Comparison of ENCODE assay signal across 14 mouse cellular contexts in genomic region chr6:41046553-41046952, GRCm38 (mm10). TPM values are rescaled to one million over a fixed set of nuclear protein-coding genes. Genes with fewer than 3 reads are reported as not detected.
DNase-seq lines count a peak whose midpoint lies in the region; TF ChIP-seq lines count a peak whose summit lies in the region.
"Had no signal": no experiment of that assay in that cellular context is flagged by ENCODE, and none has a peak within 500 bp of the region (broad histone marks: within the 10 kb centered on the region; RNA-seq: fewer than 3 reads in every experiment).

No protein-coding gene starts in this region.

- no peak for DNase-seq in gastrocnemius, adult 2 months
- no peak for DNase-seq in gastrocnemius, adult 8-10 months (ENCODE audit: low spot score in 2 of 2)
- DNase-seq in thymus, postnatal 0 days (ENCODE audit: low spot score), result peak; percentile 80
- no peak for DNase-seq in thymus, postnatal 4 days
- DNase-seq in induced T-regulatory cell, adult 2 months (ENCODE audit: low read depth), result peak; percentile 82
- DNase-seq in thymus, postnatal 36 days, result peak; percentile 19 to 21
- no peak for DNase-seq in layer of hippocampus, adult 18-20 months (ENCODE audit: low spot score in 2 of 2)
- DNase-seq in ovary, postnatal 36 days (ENCODE audit: low spot score), result no peak
- DNase-seq: gastrocnemius, postnatal 25 days; lung, postnatal 14 days had no signal

- peak; percentile 32 for TF ChIP-seq CTCF in gastrocnemius, adult 2 months (IDR thresholded peaks at IDR 0.05)

- no peak overlapping the region for H3K4me3 ChIP-seq in gastrocnemius, adult 2 months

- intact Hi-C loops in gastrocnemius, adult 2 months (cut with DNase I), result no loop called here

- H3K27ac ChIP-seq in gastrocnemius, adult 2 months, result no peak overlapping the region

RNA-seq across cellular contexts. Expression of gene 2210010C04Rik, which starts 11.2 kb away (rescaled TPM):
- total RNA-seq in gastrocnemius, adult 2 months (2021), result not detected
- not detected for total RNA-seq in gastrocnemius, adult 8-10 months (2022)
- 0.17 and 0.20 TPM in 2 replicates for polyA plus RNA-seq in thymus, postnatal 0 days (2015; fragmentation: Nextera tagmentation; extraction: Ambion mirVana)
- not detected for total RNA-seq in layer of hippocampus, adult 18-20 months (2021)
- total RNA-seq: gastrocnemius, postnatal 25 days; layer of hippocampus, adult 8-10 months had no signal
- polyA plus RNA-seq: heart, embryonic 16.5 days; limb, embryonic 11.5 days; stomach, embryonic 14.5 days had no signal

RNA-seq across cellular contexts. Expression of gene Gm2663, which starts 47.3 kb away (rescaled TPM):
- not detected for total RNA-seq in gastrocnemius, adult 2 months (2021)
- total RNA-seq in gastrocnemius, adult 8-10 months (2022), result not detected
- polyA plus RNA-seq in thymus, postnatal 0 days (2015; fragmentation: Nextera tagmentation; extraction: Ambion mirVana), result 0.70 TPM in 1 of 2 replicates, not detected in the other
- total RNA-seq in layer of hippocampus, adult 18-20 months (2021), result not detected
- total RNA-seq: gastrocnemius, postnatal 25 days; layer of hippocampus, adult 8-10 months had no signal
- polyA plus RNA-seq: heart, embryonic 16.5 days; limb, embryonic 11.5 days; stomach, embryonic 14.5 days had no signal

Comparison
In these comparisons a context has a peak if more than half of its experiments do, and no peak if none do; other contexts are left out.
1. DNase-seq: peak in thymus, postnatal 0 days (single experiment), induced T-regulatory cell, adult 2 months (single experiment) and thymus, postnatal 36 days (2 of 2); none in gastrocnemius, adult 2 months (single experiment), gastrocnemius, adult 8-10 months (0 of 2), thymus, postnatal 4 days (single experiment), layer of hippocampus, adult 18-20 months (0 of 2) and ovary, postnatal 36 days (single experiment).